18 mouse cellular contexts compared by ENCODE assay signal in genomic region chr9:94556776-94557514, GRCm38 (mm10). TPM values are rescaled to one million over a fixed set of nuclear protein-coding genes. Genes with fewer than 3 reads are reported as not detected.
DNase-seq lines count a peak whose midpoint lies in the region; ATAC-seq and TF ChIP-seq lines count a peak whose summit lies in the region.
"Had no signal": no experiment of that assay in that cellular context is flagged by ENCODE, and none has a peak within 500 bp of the region (broad histone marks: within the 10 kb centered on the region; RNA-seq: fewer than 3 reads in every experiment).

No protein-coding gene starts in this region.

- H3K4me3 ChIP-seq in liver, embryonic 14.5 days (ENCODE audit: insufficient read depth in 1 of 2, low read depth in 2 of 2, low read length in 2 of 2) = no peak overlapping the region
- no peak overlapping the region for H3K4me3 ChIP-seq in forebrain, embryonic 14.5 days (ENCODE audit: low read depth, low read length)
- no peak overlapping the region for H3K4me3 ChIP-seq in kidney, embryonic 14.5 days (ENCODE audit: low read length)
- H3K4me3 ChIP-seq: embryonic facial prominence, embryonic 10.5 days; erythroblast, embryonic 14.5 days; heart, embryonic 12.5 days; hindbrain, embryonic 10.5 days had no signal

- peak overlapping the region; percentile 25; the same call in 1 of the 2 replicates for H3K4me2 ChIP-seq in liver, embryonic 14.5 days (ENCODE audit: low read depth)
- H3K4me2 ChIP-seq in forebrain, embryonic 14.5 days (ENCODE audit: low read length) = no peak overlapping the region
- no peak overlapping the region for H3K4me2 ChIP-seq in kidney, embryonic 14.5 days (replicated peaks; ENCODE audit: low read depth, low read length)
- H3K4me2 ChIP-seq: heart, embryonic 12.5 days; hindbrain, embryonic 14.5 days had no signal

- 19% methylated on average over 6 of the region's 6 CpGs for WGBS in liver, embryonic 14.5 days (ENCODE audit: insufficient replicate concordance)
- WGBS in forebrain, embryonic 14.5 days = 75% methylated on average over 6 of the region's 6 CpGs
- 74% methylated on average over 6 of the region's 6 CpGs for WGBS in kidney, embryonic 14.5 days

- H3K9me3 ChIP-seq in liver, embryonic 14.5 days (ENCODE audit: control insufficient read depth, low read length) = no peaks in the 10 kb centered on the region
- no peaks in the 10 kb centered on the region for H3K9me3 ChIP-seq in forebrain, embryonic 14.5 days (replicated peaks; ENCODE audit: control insufficient read depth, low read length)
- H3K9me3 ChIP-seq in kidney, embryonic 14.5 days (ENCODE audit: control insufficient read depth, low read length) = no peaks in the 10 kb centered on the region
- H3K9me3 ChIP-seq: embryonic facial prominence, embryonic 10.5 days; heart, embryonic 12.5 days; hindbrain, embryonic 10.5 days had no signal

- no peak for TF ChIP-seq CTCF in liver, embryonic 14.5 days (IDR thresholded peaks at IDR 0.05; ENCODE audit: low read depth)

- peak; percentile 42 for ATAC-seq in erythroblast, adult 5-6 weeks (replicated peaks; ENCODE audit: low FRiP score, poor library complexity, severe bottlenecking)
- peak; percentile 74 for ATAC-seq in liver, embryonic 14.5 days (ENCODE audit: insufficient read depth)
- peak; percentile 66 for ATAC-seq in megakaryocyte progenitor cell, adult 5-6 weeks (replicated peaks; ENCODE audit: poor library complexity)
- no peak for ATAC-seq in forebrain, embryonic 14.5 days
- ATAC-seq in kidney, embryonic 14.5 days (ENCODE audit: low FRiP score, low TSS enrichment) = no peak
- ATAC-seq: forebrain, embryonic 16.5 days had no signal

- no peaks in the 10 kb centered on the region for H3K27me3 ChIP-seq in liver, embryonic 14.5 days (ENCODE audit: control insufficient read depth, insufficient read depth, low read length)
- no peaks in the 10 kb centered on the region for H3K27me3 ChIP-seq in forebrain, embryonic 14.5 days (replicated peaks; ENCODE audit: control insufficient read depth, insufficient read depth, low read length)
- no peaks in the 10 kb centered on the region for H3K27me3 ChIP-seq in kidney, embryonic 14.5 days (ENCODE audit: control insufficient read depth, insufficient read depth, low read length)
- H3K27me3 ChIP-seq: heart, embryonic 12.5 days had no signal

- peaks cover 22 to 32% of the 10 kb centered on the region in 2 experiments for H3K4me1 ChIP-seq in liver, embryonic 14.5 days (replicated peaks; ENCODE audit: control insufficient read depth in 2 of 2, insufficient read depth in 2 of 2, low read length in 1 of 2)
- H3K4me1 ChIP-seq in forebrain, embryonic 14.5 days (ENCODE audit: control insufficient read depth, insufficient read depth, low read length) = no peaks in the 10 kb centered on the region
- H3K4me1 ChIP-seq in kidney, embryonic 14.5 days (ENCODE audit: control insufficient read depth, insufficient read depth, low read length) = no peaks in the 10 kb centered on the region
- H3K4me1 ChIP-seq: embryonic facial prominence, embryonic 10.5 days; heart, embryonic 12.5 days; hindbrain, embryonic 10.5 days had no signal

- peak overlapping the region; percentile 66 for H3K27ac ChIP-seq in liver, embryonic 14.5 days
- no peak overlapping the region for H3K27ac ChIP-seq in forebrain, embryonic 14.5 days (ENCODE audit: low read depth, low read length)
- H3K27ac ChIP-seq in kidney, embryonic 14.5 days (ENCODE audit: low read depth, low read length) = no peak overlapping the region
- H3K27ac ChIP-seq: embryonic facial prominence, embryonic 10.5 days; hindbrain, embryonic 10.5 days; hindbrain, embryonic 14.5 days had no signal

- no peak overlapping the region for H3K9ac ChIP-seq in liver, embryonic 14.5 days (replicated peaks)
- no peak overlapping the region for H3K9ac ChIP-seq in forebrain, embryonic 14.5 days (ENCODE audit: low read length)
- H3K9ac ChIP-seq in kidney, embryonic 14.5 days (ENCODE audit: low read depth, low read length) = no peak overlapping the region
- H3K9ac ChIP-seq: heart, embryonic 12.5 days; hindbrain, embryonic 14.5 days had no signal

- DNase-seq in MEL-GATA-1-ER (ENCODE audit: extremely low read depth, low read depth) (peak; percentile 49), adipocyte (ENCODE audit: low spot score) (no peak)
- DNase-seq in liver, embryonic 14.5 days (ENCODE audit: low read depth in 3 of 3, low spot score in 3 of 3) = no peak
- DNase-seq in forebrain, embryonic 14.5 days (ENCODE audit: low spot score) = no peak
- DNase-seq: adrenal gland, postnatal 14 days; cerebellum, adult 11-12 months; cerebellum, adult 9-10 months; cerebellum, postnatal 25 days; gastrocnemius, postnatal 14 days had no signal

- TF ChIP-seq EP300 in liver, embryonic 14.5 days (IDR thresholded peaks at IDR 0.05; ENCODE audit: low read depth) = peak; percentile 35

- no peaks in the 10 kb centered on the region for H3K36me3 ChIP-seq in liver, embryonic 14.5 days (replicated peaks; ENCODE audit: control insufficient read depth, insufficient read depth, low read depth)
- H3K36me3 ChIP-seq in forebrain, embryonic 14.5 days (ENCODE audit: control insufficient read depth, insufficient read depth, low read length) = no peaks in the 10 kb centered on the region
- H3K36me3 ChIP-seq in kidney, embryonic 14.5 days (ENCODE audit: control insufficient read depth, insufficient read depth, low read length) = no peaks in the 10 kb centered on the region
- H3K36me3 ChIP-seq: embryonic facial prominence, embryonic 10.5 days; heart, embryonic 12.5 days; hindbrain, embryonic 10.5 days had no signal

RNA-seq across cellular contexts. Expression of gene 1190002N15Rik, which starts 19.1 kb away (rescaled TPM):
- 4.6 and 11.1 TPM in 2 replicates for total RNA-seq in erythroblast, adult 5-6 weeks (2015; ENCODE audit: low replicate concordance)
- total RNA-seq in erythroblast, adult 5-6 weeks (2017; ENCODE audit: low replicate concordance) = 7.5 and 8.9 TPM in 2 replicates
- polyA plus RNA-seq in liver, embryonic 14.5 days (2012; rRNA removed) = 5.8 and 7.9 TPM in 2 replicates
- 5.2 and 8.9 TPM in 2 replicates for polyA plus RNA-seq in liver, embryonic 14.5 days (2014; fragmentation: Nextera tagmentation; extraction: Ambion mirVana)
- 24.0 and 24.6 TPM in 2 replicates for total RNA-seq in megakaryocyte progenitor cell, adult 5-6 weeks (2015)
- 19.4 and 21.0 TPM in 2 replicates for total RNA-seq in megakaryocyte progenitor cell, adult 5-6 weeks (2017)
- polyA plus RNA-seq in forebrain, embryonic 14.5 days (2014; fragmentation: Nextera tagmentation; extraction: Ambion mirVana) = 6.6 and 7.0 TPM in 2 replicates
- polyA plus RNA-seq in kidney, embryonic 14.5 days (2014; fragmentation: Nextera tagmentation; extraction: Ambion mirVana) = 17.8 and 17.9 TPM in 2 replicates

Comparison
In these comparisons a context has a peak if more than half of its experiments do, and no peak if none do; other contexts are left out.
1. ATAC-seq: peak in erythroblast, adult 5-6 weeks (single experiment), liver, embryonic 14.5 days (single experiment) and megakaryocyte progenitor cell, adult 5-6 weeks (single experiment); none in forebrain, embryonic 14.5 days (single experiment) and kidney, embryonic 14.5 days (single experiment).